Mouse (Mus musculus) monocyte, adult 5-6 weeks (primary cell): ENCODE data around the gene Gm45902. TPM values are rescaled to one million over a fixed set of nuclear protein-coding genes. Genes with fewer than 3 reads are reported as not detected.

Source experiments
- ATAC-seq: fragments of 153-309, 156-312 bp; replicated peaks from 2 replicates; pipeline ENCODE4 v1.8.0; 2017; ENCODE audit warnings: mild to moderate bottlenecking; ENCODE audit not compliant: low TSS enrichment, insufficient number of reproducible peaks, severe bottlenecking, poor library complexity, low FRiP score
- total RNA-seq: library from RNA; stranded (forward); fragments of 200-1000, 200-491, 200-594 nt; gene quantifications from 3 replicates; pipeline ENCODE4 v1.2.3, GENCODE M21; 2017

The Gm45902 gene
- total RNA-seq = 6.8 to 13.6 TPM (median 9.7 TPM) in 3 replicates

GRCm38 (mm10) chr2:3512552-3513454, at the start of gene Gm45902, which contains the start of the genes Hspa14 and Cdnf:
Gm45902 (minus strand) TSS chr2:3512790.
Hspa14 (minus strand) TSS chr2:3512814.
Cdnf (plus strand) TSS chr2:3513030.
- peak; percentile 97 for ATAC-seq

DNA sequence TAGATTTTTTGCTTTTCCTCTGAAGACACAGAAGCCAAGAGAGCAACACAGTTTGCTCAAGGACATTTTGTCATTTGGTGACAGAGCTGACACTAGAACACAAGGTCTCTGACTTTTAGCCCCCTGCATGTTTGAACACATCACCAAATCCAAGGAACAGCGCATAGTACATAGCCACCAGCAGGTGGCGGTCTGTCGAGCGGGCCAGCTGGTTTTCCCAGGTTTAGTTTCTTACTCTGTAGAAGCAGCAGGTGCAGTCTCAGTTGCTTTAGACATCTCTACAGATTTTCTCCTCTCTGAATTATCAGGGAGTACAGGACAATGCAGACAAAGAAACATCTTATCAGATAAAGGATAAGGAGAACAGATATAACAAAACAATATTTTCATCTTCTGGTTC, 34.0 kb upstream of the Gm45902 start:
- ATAC-seq = peak; percentile 53; the same call in 1 of the 2 replicates

- ATAC-seq = no peak
Observed at GRCm38 (mm10) chr2:3546055-3546454, 33.5 kb upstream of the Gm45902 start.

DNA sequence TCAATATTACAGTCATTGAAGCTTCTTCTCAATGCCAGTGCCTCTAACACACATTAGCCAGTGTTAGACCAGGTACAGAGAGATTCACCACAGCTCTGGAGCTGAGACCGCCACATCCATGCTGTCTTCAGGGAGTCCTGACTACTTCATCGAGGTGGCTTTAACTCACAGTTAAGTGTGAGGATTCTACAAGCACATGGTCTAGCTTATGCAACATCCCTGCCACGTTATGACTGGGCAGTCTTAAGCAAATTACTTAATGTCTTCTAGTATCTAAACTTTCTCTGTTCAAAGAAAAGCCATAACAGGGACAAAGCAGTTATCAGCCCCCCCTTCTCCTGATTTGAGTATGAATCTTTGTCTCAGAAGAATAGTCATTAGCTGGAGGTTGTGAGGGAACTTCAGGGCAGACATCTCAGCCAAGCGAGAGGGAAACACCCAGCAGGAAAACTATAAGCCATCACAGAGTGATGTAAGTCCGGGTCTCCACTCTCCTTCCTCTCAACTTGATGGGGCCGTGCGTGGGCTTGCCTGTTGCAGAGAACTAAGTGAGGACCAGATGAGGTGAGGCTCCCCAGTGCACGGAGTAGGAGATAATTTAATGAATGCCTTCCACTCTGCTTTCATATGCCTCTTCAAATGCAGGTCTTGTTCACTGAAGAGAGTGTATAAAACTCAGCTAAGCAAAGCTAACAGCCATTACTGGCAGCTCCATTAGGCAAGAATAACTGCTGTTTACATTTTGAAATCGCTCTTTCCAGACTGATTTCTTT, 28.9 kb upstream of the Gm45902 start:
- ATAC-seq = no peak

- ATAC-seq = no peak
Observed at GRCm38 (mm10) chr2:3526288-3526687, 13.7 kb upstream of the Gm45902 start.

GRCm38 (mm10) chr2:3522558-3522957, 10.0 kb upstream of the Gm45902 start:
- no peak for ATAC-seq

GRCm38 (mm10) chr2:3512076-3512475, 514 bp downstream of the Gm45902 start:
- ATAC-seq = no peak

- ATAC-seq = 0 out of 2 replicates have a peak, but pooled peaks have one; percentile 35
Observed at GRCm38 (mm10) chr2:3500886-3501285, 11.7 kb downstream of the Gm45902 start.

GRCm38 (mm10) chr2:3499543-3499942, 13.0 kb downstream of the Gm45902 start:
- no peak for ATAC-seq

DNA sequence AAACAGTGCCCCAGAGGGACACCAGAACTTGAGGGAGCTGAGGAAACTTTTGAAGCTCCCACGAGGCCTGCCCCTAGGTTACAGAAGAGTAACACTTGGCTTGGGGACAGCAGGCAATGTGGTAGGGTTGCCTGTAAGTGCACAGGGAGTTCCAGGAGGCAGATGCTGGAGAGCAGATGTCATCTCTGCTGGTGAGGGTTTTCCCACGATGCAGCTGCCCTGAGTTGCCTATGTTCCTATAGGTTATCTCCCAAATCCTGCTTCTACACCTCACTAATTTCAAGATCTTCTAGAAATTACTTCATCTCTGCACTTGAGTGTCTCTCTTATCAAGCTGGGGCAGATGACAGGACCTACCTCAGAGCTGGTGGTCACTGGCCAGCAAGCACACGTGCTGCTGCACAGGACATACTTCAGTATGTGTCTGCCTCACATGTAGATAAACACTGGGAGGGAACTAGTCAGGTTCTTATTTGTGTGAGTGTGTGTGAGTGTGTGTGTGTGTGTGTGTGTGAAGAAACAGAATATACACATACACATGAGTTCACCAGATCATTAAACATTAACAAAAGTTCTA, 18.7 kb downstream of the Gm45902 start:
- ATAC-seq = no peak

DNA sequence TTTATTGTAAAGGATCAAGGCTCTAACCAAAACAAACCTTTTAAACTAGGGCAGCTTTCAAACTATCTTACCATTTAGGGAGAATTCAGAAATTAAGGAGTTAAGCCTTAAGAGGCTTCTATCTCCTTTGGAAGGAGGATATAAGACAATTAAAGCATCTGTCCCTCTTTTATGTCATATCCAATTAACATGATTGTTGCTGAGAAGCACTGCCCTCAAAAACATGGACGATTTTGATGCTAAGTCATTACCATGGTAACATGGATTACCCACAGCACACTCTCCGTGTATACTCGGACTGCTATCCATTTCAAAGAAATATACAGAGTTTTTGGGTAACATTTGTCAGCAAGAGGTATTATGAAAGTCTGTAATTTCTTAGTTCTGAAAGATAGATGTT, 22.8 kb downstream of the Gm45902 start:
- no peak for ATAC-seq

GRCm38 (mm10) chr2:3480239-3480638, 32.4 kb downstream of the Gm45902 start:
- ATAC-seq = no peak

DNA sequence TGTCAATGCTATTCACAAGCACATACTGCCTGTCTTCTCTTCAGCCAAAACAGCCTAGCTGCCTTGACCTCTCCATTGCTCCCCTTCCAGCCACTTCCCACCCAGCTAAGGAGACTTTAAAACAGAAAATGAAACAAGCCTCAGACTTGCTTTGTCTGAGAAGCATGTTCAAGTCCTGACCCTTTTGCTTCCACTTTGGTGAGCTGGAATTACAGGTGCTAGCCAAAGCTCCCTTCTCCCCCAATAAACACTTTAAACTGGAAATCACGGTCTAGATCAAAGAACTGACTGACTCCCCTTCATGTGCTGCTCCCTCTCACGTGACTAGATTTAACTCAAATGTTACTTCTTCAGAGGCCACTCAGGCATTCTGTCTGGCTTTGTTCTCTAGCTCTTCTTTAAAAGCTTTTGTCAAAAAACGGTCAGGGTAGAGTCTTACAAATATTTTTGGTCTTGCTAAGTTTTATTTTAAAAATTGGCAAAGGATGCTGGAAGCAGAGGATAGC, 36.8 kb downstream of the Gm45902 start:
- no peak for ATAC-seq

GRCm38 (mm10) chr2:3474861-3475283, 37.7 kb downstream of the Gm45902 start, which contains the start of gene Suv39h2:
Suv39h2 (minus strand) TSS chr2:3475031.
- peak; percentile 95 for ATAC-seq

DNA sequence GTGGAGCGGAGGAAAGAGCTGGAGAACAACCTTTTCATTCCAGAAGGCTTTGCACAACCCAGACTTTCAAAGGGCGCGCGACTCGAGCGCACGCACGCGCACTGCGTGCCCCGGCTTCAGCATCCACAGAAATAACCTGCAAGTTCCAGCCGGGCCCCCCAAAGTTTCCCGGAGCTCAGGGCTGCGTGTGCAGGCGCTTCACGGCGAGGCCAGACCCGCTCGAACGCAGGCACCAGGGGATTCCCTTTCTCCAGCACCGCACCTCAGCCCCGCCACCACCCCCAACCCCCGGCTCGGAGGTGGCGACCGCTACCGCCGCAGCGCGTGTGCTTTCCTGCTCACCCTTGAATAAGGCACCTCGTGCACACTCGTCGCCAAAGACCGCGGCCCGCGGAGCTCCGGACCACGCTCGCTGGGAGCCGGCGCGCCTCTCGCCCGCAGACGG, 38.2 kb downstream of the Gm45902 start:
- ATAC-seq = peak; percentile 19

GRCm38 (mm10) chr2:3473891-3474290, 38.7 kb downstream of the Gm45902 start:
- no peak for ATAC-seq

GRCm38 (mm10) chr2:3456590-3456989, 56.0 kb downstream of the Gm45902 start:
- ATAC-seq = no peak
